Mouse (Mus musculus): ENCODE measurements at regions not wholly inside any gene's neighbourhood (a gene's known extent, or its start where the extent isn't known, plus 50 kb on each side); places are given as distances from the start of the nearest gene placed in this dataset.
"Not testable (repeated sequence)": the region's sequence is repeated elsewhere in the genome, so short reads cannot be mapped to it uniquely, and the experiment has no call there.

- DNase-seq, result no peak
Measured at GRCm38 (mm10) chr7:73039921-73040320, 335.4 kb upstream of the Rgma start.

- DNase-seq, result no peak
Measured at GRCm38 (mm10) chr7:73044316-73044715, 331.0 kb upstream of the Rgma start.

- DNase-seq, result no peak
Measured at GRCm38 (mm10) chr7:73055891-73056290, 319.4 kb upstream of the Rgma start.

GRCm38 (mm10) chr7:73063556-73063955, 311.8 kb upstream of the Rgma start:
- DNase-seq, result no peak

- DNase-seq, result no peak
Measured at GRCm38 (mm10) chr7:73068534-73068933, 306.8 kb upstream of the Rgma start.

- DNase-seq, result no peak
Measured at GRCm38 (mm10) chr7:73069352-73069751, 306.0 kb upstream of the Rgma start.

GRCm38 (mm10) chr7:73075391-73075790, 299.9 kb upstream of the Rgma start:
- DNase-seq, result not testable (repeated sequence)

GRCm38 (mm10) chr7:73087496-73088185, 287.7 kb upstream of the Rgma start:
- no peak for DNase-seq

GRCm38 (mm10) chr7:73088321-73088720, 287.0 kb upstream of the Rgma start:
- no peak for DNase-seq

- no peak for DNase-seq
Measured at GRCm38 (mm10) chr7:73091758-73092157, 283.6 kb upstream of the Rgma start.

GRCm38 (mm10) chr7:73094059-73094458, 281.2 kb upstream of the Rgma start:
- DNase-seq, result no peak

GRCm38 (mm10) chr7:73118871-73119270, 256.4 kb upstream of the Rgma start:
- no peak for DNase-seq

GRCm38 (mm10) chr7:73120276-73120675, 255.0 kb upstream of the Rgma start:
- no peak for DNase-seq

GRCm38 (mm10) chr7:73124976-73125375, 250.3 kb upstream of the Rgma start:
- no peak for DNase-seq

- DNase-seq, result no peak
Measured at GRCm38 (mm10) chr7:73125864-73126263, 249.4 kb upstream of the Rgma start.

GRCm38 (mm10) chr7:73135786-73136185, 239.5 kb upstream of the Rgma start:
- no peak for DNase-seq

- no peak for DNase-seq
Measured at GRCm38 (mm10) chr7:73138269-73138668, 237.0 kb upstream of the Rgma start.

- DNase-seq, result no peak
Measured at GRCm38 (mm10) chr7:73138861-73139493, 236.3 kb upstream of the Rgma start.

GRCm38 (mm10) chr7:73139901-73140300, 235.4 kb upstream of the Rgma start:
- no peak for DNase-seq

- DNase-seq, result no peak
Measured at GRCm38 (mm10) chr7:73141167-73141566, 234.1 kb upstream of the Rgma start.

- no peak for DNase-seq
Measured at GRCm38 (mm10) chr7:73143902-73144301, 231.4 kb upstream of the Rgma start.

- DNase-seq, result no peak
Measured at GRCm38 (mm10) chr7:73144846-73145245, 230.5 kb upstream of the Rgma start.

- no peak for DNase-seq
Measured at GRCm38 (mm10) chr7:73147251-73147650, 228.1 kb upstream of the Rgma start.

GRCm38 (mm10) chr7:73150436-73150835, 224.9 kb upstream of the Rgma start:
- DNase-seq, result no peak
